Mouse (Mus musculus): ENCODE measurements around the gene Gm8011. TPM values are rescaled to one million over a fixed set of nuclear protein-coding genes. Genes with fewer than 3 reads are reported as not detected.
"Not testable (repeated sequence)": the region's sequence is repeated elsewhere in the genome, so short reads cannot be mapped to it uniquely, and the experiment has no call there.

Gene Gm8011
- polyA plus RNA-seq (2015; fragmentation: Nextera tagmentation; extraction: Ambion mirVana): not detected in 2 replicates

- not testable (repeated sequence) for H3K4me3 ChIP-seq; H3K27me3 ChIP-seq; H3K27ac ChIP-seq; H3K36me3 ChIP-seq; H3K4me1 ChIP-seq (replicated peaks); ATAC-seq (replicated peaks; ENCODE audit: insufficient number of reproducible peaks, insufficient read depth, low FRiP score, low read depth); H3K9me3 ChIP-seq (replicated peaks); H3K9ac ChIP-seq; H3K4me2 ChIP-seq
- WGBS: 42% methylated on average over 2 of the region's 2 CpGs
These were observed at the start of gene Gm8011 for GRCm38 (mm10) chr14:42463581-42463980. Gm8011 (plus strand) TSS chr14:42463881.

GRCm38 (mm10) chr14:42439573-42439972 is 24.1 kb upstream of the Gm8011 start, which contains the start of gene Gm8005:
Gm8005 (minus strand) TSS chr14:42439673.
- 87% methylated on average over 2 of the region's 4 CpGs for WGBS
- not testable (repeated sequence) for H3K4me3 ChIP-seq; H3K9me3 ChIP-seq (replicated peaks)

DNA sequence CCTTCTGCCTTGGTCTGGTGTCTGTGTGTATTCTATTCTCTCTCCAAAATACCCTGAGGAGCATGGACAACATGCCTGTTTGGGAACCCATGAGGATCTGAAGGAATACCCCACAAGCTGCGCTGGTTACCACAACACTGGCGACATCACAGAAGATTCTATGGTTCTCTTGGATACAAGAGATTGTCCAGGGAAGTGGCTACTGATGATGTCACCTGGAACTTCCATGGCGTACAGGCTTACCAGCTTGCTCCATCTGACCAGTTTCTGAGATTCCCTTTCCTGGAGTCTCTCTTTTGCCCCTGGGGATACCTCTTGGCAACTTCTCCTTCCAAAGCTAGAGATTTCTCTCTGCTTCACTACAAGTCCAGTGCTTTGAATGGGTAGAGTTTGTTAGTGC is 38.6 kb downstream of the Gm8011 start, which contains the start of gene Gm8020:
Gm8020 (minus strand) TSS at position 101 of the 400 bp plus-strand sequence.
- H3K4me1 ChIP-seq (replicated peaks); H3K36me3 ChIP-seq; H3K9me3 ChIP-seq (replicated peaks); H3K9ac ChIP-seq; H3K4me2 ChIP-seq; H3K27ac ChIP-seq; ATAC-seq (replicated peaks; ENCODE audit: insufficient number of reproducible peaks, insufficient read depth, low FRiP score, low read depth); H3K4me3 ChIP-seq; H3K27me3 ChIP-seq: not testable (repeated sequence)
- WGBS: 88% methylated on average over 2 of the region's 3 CpGs

More at GRCm38 (mm10) chr14:42439573-42439972, 24.1 kb upstream of the Gm8011 start, which contains the start of gene Gm8005:
- H3K4me2 ChIP-seq; ATAC-seq (replicated peaks; ENCODE audit: insufficient number of reproducible peaks, insufficient read depth, low FRiP score, low read depth); H3K9ac ChIP-seq; H3K4me1 ChIP-seq (replicated peaks); H3K27me3 ChIP-seq; H3K27ac ChIP-seq; H3K36me3 ChIP-seq: not testable (repeated sequence)

Other genes starting within 250 kb of the Gm8011 start
- not detected in 2 replicates for gene Gm17026, start 203.8 kb upstream of the Gm8011 start, polyA plus RNA-seq (2015; fragmentation: Nextera tagmentation; extraction: Ambion mirVana)
- gene Gm9611, start 166.5 kb upstream of the Gm8011 start, polyA plus RNA-seq (2015; fragmentation: Nextera tagmentation; extraction: Ambion mirVana): not detected in 2 replicates
- gene Gm7995, start 153.7 kb upstream of the Gm8011 start, polyA plus RNA-seq (2015; fragmentation: Nextera tagmentation; extraction: Ambion mirVana): not detected in 2 replicates
- gene Gm8005, start 24.2 kb upstream of the Gm8011 start, polyA plus RNA-seq (2015; fragmentation: Nextera tagmentation; extraction: Ambion mirVana): not detected in 2 replicates
- not detected in 2 replicates for gene Gm8020, start 38.5 kb downstream of the Gm8011 start, polyA plus RNA-seq (2015; fragmentation: Nextera tagmentation; extraction: Ambion mirVana)
- not detected in 2 replicates for gene Gm8024, start 60.4 kb downstream of the Gm8011 start, polyA plus RNA-seq (2015; fragmentation: Nextera tagmentation; extraction: Ambion mirVana)
- gene Gm17124, start 136.0 kb downstream of the Gm8011 start, polyA plus RNA-seq (2015; fragmentation: Nextera tagmentation; extraction: Ambion mirVana): not detected in 2 replicates
- gene Gm3633, start 178.0 kb downstream of the Gm8011 start, polyA plus RNA-seq (2015; fragmentation: Nextera tagmentation; extraction: Ambion mirVana): not detected in 2 replicates
- not detected in 2 replicates for gene Gm10378, start 192.1 kb downstream of the Gm8011 start, polyA plus RNA-seq (2015; fragmentation: Nextera tagmentation; extraction: Ambion mirVana)